Mouse (Mus musculus): ENCODE results near the gene Ap2a2.
"Not testable (repeated sequence)": the region's sequence is repeated elsewhere in the genome, so short reads cannot be mapped to it uniquely, and the experiment has no call there.

The Ap2a2 gene

GRCm38 (mm10) chr7:141607717-141608116, 45.7 kb downstream of the Ap2a2 start:
- no peak for DNase-seq

GRCm38 (mm10) chr7:141609719-141610514, 47.9 kb downstream of the Ap2a2 start:
- DNase-seq: no peak

DNA sequence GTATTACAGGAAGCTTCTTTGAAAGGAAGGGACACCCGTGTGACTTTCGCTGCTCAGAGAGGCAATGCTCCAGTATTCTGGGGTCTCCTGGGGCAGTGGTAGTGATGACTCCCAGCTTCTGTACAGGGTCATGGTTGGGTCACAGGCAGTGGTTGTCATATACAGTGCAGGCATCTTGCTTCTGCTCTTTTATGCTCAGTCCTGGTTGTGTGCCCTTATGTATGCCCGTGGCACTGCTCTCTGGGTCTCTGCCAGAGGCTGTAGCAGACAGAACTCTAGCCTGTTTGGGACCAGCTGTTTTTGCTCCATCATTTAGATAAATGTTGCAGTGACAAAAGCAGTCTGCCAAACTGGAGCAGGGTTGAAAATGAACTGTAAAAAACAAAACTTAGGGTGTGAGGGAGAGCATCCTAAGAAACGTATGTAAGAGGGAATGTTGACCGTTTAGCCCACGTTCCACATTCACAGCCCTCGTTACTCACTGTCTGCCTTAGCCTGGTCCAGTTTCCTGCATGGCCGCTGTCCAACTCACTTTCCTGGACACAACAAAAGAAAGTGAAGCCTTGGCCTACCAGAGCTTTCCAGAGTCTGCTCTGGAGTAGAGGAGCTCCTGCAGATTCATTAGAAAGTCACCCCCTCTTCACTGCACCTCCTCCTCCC, 49.9 kb downstream of the Ap2a2 start:
- no peak for DNase-seq

DNA sequence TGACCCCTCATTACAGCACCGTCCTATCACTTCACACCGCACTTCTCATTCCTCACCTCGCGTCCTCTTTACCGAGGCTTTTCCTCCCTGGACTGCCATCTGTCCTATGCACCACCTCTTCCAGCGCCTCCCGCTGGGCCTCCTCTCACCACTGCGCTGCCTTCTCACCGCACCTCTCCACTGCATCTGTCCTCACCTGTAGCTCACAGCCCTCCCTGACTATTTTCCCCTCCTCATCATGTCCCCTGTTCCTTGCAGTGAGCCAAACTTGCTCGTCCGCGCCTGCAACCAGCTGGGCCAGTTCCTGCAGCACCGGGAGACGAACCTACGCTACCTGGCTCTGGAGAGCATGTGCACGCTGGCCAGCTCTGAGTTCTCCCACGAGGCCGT, 50.4 kb downstream of the Ap2a2 start:
- DNase-seq: no peak

- DNase-seq: no peak
Measured at GRCm38 (mm10) chr7:141612791-141613190, 50.8 kb downstream of the Ap2a2 start.

DNA sequence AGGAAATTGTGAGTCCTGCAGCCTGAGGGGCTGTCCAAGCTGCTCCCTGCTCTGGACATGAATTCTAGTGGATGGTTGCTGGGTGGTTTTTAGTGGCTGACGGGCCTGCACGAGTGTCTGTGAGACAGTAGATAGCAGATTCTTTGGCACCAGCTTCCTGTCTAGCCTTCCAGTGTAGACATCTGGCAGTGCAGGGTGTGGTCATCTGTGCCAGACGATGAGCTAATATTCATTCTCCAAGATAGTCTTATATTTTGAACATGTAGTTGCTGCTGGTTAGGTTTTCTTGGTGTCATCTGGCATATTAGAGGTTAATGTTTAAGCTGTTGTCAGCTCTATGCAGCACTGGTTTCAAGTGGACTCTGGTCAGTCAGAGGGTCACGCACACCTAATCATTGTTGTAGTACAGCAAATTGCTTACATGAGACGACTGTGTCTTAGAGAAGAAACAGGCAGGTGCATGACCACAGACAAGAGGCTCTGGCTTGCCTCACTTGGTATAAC, 52.4 kb downstream of the Ap2a2 start:
- DNase-seq: no peak

DNA sequence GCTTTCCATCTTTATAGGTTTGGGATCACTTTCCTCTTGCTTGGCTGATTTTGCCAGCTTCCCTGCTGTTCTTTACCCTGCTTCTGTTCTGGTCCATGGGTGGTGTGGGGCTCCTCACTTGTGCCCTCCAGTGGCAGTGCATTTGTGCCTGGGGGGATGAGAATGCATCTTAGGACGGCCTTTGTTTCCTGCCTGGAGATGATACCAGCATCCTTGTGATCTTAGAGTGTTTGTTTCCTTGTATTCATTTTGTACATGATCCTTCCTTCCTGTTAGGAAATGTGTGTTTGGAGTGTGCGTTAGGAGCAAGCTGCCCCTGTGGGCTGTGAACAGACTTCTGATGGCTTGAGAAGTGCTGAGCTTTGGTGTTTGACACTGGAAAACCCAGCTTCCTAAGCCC, 62.2 kb downstream of the Ap2a2 start:
- DNase-seq: no peak

- DNase-seq: no peak
Measured at GRCm38 (mm10) chr7:141625120-141625810, 63.3 kb downstream of the Ap2a2 start.

DNA sequence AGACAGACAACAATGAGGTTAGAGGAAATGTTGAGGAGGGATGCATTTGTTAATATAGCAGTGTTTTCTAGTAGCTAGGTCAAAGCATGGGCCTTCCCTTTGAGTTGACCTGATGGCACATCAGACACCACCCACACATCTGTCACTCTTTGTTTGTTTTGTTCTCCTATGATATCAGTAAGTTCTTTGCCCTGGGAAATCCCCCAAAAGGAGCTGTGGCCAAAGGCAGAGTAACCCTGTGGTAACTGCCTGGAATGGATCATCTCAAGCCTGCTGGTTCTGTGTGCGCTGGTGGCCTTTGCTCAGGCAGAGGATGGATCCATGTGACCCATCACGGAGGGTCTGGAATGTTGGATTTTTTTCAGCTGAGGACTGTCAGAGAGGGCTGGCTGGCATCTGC, 66.0 kb downstream of the Ap2a2 start:
- DNase-seq: no peak

DNA sequence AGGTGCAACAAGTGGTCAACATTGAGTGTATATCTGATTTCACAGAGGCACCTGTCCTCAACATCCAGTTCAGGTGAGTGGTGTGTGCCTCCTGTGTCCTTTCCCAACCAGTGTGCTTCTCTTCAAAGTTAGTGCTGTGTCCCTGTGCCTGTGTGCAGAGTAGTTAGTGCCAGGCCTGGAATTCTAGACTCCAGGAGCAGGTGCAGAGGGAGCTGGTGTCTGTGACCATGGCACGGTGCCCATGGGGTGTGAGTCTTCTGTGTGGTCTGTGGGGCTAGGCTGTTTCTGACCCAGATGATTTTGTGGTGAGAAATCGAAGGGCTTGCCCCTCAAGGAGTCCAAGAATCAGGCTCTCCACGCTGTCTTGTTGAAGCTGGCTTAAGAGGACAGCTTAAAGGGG, 67.3 kb downstream of the Ap2a2 start:
- DNase-seq: no peak

DNA sequence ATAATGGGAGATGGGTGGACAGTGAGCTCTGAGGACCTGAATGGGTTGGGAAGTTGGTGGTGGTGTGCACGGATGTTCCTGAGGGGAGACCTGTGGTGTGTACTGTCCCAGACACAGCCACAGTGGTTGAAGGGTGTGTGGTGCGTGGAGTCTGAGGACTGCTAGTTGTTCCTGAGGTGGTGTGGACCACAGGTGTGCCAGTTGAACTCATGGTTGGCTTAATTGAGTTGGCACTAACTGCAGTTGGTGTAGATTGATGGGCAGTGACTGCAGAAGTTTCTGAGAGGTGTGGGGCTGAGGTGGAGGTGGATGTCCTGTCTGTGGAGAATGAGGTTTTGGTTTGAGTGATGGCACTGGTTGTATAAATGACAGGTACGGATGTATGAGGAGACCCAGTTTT, 76.1 kb downstream of the Ap2a2 start:
- not testable (repeated sequence) for DNase-seq

- DNase-seq: not testable (repeated sequence)
Measured at GRCm38 (mm10) chr7:141638513-141639334, 76.8 kb downstream of the Ap2a2 start.

GRCm38 (mm10) chr7:141639335-141639890, 77.4 kb downstream of the Ap2a2 start:
- DNase-seq: not testable (repeated sequence)

- no peak for DNase-seq
Measured at GRCm38 (mm10) chr7:141642375-141642774, 80.4 kb downstream of the Ap2a2 start.

DNA sequence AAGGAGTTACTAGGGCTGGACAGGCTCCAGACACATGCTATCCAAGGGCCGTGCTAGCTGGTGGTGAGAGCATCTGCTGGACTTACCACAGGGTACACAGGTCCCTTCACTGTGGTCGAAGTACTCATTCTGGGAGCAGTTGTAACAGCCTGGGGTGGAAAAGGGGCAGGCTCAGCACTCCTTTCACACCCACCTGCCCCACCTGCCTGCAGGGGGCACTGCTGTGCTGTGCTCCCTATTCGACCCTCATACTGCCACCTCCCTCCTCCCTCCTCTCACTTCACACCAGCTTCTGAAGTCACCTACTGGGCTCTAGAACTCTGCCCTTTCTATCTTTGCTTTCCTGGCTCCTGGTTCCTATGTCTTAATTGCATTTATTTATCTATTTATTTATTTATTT, 81.2 kb downstream of the Ap2a2 start:
- DNase-seq: peak; percentile 18

GRCm38 (mm10) chr7:141647083-141647482, 85.1 kb downstream of the Ap2a2 start:
- no peak for DNase-seq

DNA sequence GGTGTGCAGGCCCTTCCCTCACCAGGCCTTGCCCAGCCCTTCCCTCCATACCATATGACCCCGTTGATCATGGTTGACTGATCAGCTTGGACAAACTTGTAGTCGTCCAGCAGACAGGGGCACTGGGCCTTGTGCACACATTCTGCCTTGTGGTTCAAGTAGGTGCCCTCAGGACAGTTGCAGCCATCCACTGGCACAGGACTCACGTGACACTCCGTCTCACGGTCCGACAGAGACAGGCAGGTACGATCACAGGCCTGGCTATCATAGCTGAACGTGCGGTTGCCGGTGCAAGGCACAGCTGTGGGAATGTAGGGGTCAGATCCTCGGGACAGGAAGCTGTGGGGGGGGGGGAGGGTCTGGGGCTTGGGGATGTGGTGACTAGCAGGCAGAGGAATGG, 85.8 kb downstream of the Ap2a2 start:
- no peak for DNase-seq

- DNase-seq: peak; percentile 47
Measured at GRCm38 (mm10) chr7:141652191-141652590, 90.2 kb downstream of the Ap2a2 start.

DNA sequence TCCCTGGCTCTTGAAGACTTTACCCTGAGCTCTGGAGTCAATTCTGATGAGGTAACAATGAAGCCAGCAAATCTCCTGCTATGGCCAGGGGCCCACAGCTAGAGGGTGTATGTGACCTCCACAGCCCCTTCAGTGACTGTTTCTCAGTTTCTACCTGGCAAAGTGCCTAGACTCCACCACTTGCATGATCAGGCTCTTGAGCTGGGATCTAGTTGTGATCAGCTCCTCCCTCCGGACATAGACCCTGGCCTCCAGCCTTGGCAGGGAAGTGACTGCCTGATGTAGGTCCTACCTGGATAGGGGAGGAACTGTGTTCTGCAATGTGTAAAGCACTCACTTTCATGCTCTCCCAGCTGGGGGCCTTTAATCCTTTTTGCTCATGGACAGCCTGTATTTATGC, 98.4 kb downstream of the Ap2a2 start:
- DNase-seq: no peak

DNA sequence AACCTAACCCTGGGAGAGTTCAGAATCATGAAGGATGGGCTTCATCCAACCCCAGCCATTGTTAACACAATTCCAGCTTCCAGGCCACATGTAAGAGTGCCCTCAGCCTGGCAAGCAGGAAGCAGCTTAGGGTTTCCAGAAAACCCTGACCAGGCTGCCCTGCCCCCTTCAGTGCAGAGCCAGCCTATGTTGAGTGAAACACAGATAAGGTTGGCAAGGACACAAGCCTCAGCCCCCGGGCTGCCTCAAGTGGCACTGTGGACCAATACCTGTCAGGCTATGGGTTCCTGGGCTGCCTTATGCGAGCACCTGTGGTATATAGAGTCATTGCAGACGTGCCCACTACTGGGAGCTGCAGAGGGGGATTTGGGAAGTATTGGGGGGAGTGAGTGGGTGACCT, 99.5 kb downstream of the Ap2a2 start:
- DNase-seq: no peak

GRCm38 (mm10) chr7:141662223-141662622, 100.2 kb downstream of the Ap2a2 start:
- DNase-seq: no peak

GRCm38 (mm10) chr7:141666190-141666589, 104.2 kb downstream of the Ap2a2 start:
- DNase-seq: peak; percentile 64
